Mouse (Mus musculus): ENCODE measurements at regions not wholly inside any gene's neighbourhood (a gene's known extent, or its start where the extent isn't known, plus 50 kb on each side); places are given as distances from the start of the nearest gene placed in this dataset.

DNA sequence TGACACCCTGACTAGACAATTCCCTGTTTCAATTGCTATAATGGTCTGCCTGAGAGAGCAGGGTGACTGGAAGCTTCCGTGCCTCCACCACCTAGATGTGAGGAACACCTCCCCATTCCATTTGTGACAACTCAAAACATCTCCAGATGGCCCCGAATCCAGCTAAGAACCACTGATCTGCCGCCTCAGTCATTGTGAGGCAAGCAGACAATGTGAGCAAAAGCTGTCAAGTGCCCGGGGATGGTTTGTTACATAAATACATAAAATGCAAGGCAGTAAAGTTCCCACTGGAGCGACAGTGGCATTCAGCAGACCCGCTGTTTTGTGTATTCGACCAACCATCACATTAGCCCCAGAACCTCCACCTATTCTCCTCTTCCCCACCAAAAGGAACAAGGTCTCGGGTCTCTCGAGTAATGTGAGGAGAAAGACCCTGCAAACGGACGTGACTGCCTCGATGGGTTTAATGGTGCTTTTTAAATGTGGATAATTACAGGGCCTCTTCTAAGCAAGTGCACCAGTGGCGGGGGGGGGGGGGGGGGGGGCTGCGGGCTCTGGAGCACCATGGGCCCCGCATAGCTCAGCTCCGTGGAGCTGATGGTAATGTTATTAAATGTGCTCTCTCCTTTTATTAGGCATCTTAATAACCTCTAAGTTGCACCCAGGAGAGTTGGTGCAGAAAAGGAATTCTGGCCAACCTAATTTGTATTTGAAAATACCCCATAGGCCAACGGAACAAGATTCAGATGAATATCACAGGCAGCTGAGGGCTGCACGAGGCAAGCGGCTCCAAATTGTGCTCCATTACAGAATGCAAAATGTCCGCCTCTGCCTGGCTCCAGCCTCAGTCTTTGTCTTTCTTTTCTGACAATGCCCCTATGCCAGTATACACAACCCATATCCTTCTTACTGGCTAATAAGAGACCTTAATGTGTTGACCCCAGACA, 360.6 kb upstream of the Clint1 start:
- ATAC-seq (replicated peaks; ENCODE audit: low FRiP score, poor library complexity, severe bottlenecking): no peak

DNA sequence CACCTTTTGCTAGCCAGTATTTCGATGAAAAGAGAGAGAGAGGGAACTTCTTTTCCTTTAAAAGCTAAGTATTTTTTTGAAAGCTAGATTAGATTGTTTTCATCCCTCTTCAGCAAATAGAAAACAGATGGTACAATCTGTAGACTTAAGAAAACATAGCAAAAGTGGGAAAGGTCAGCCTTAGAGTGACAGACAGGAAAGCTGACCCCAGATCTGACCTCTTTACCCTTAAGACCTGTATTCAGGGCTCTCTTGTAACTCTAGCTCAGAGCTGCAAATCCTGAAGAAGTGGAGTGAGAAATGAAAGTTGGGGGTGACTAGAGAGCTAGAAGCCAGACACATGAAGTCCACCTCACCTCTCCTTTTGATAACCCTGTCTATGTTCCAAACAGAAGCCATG, 356.6 kb upstream of the Clint1 start:
- ATAC-seq (replicated peaks; ENCODE audit: low FRiP score, poor library complexity, severe bottlenecking): no peak

DNA sequence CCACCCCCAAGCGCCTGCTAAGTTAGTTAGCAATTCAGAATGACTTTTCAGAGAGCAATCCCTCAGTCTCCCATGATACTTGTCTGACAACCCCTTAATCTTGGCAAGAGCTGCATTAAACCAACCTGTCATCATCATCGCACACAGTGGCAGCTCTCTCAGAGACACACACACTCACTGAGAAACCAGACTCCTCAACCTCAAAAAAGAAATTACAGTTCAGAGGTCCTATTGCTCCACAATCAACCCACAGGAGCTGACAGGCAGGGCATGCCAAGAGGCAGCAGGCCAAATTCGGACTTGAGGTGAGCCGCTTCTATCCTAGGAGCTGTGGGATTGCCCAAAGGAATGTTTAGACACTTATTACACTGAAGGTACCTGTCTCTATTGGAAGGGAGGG, 343.3 kb upstream of the Clint1 start:
- no peak for ATAC-seq (replicated peaks; ENCODE audit: low FRiP score, poor library complexity, severe bottlenecking)

DNA sequence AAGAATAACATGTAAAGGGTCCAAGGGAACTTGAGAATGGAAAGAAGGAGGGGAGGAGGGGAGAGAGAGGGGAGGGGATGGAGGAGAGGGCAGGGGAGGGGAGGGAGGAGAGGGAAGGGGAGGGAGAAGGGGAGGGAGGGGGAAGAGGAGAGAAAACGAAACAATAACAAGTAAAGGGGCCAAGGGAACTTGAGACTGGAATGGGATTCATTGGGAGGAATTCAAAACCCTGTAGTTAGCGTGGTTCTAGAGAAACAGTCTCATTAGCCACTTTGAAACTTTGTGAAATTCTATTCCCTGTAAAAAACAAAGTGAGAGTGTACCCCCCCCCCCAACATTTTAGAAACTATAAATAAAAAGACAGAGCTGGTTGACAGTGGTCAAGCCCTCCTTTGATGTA, 342.6 kb upstream of the Clint1 start:
- no peak for ATAC-seq (replicated peaks; ENCODE audit: low FRiP score, poor library complexity, severe bottlenecking)

DNA sequence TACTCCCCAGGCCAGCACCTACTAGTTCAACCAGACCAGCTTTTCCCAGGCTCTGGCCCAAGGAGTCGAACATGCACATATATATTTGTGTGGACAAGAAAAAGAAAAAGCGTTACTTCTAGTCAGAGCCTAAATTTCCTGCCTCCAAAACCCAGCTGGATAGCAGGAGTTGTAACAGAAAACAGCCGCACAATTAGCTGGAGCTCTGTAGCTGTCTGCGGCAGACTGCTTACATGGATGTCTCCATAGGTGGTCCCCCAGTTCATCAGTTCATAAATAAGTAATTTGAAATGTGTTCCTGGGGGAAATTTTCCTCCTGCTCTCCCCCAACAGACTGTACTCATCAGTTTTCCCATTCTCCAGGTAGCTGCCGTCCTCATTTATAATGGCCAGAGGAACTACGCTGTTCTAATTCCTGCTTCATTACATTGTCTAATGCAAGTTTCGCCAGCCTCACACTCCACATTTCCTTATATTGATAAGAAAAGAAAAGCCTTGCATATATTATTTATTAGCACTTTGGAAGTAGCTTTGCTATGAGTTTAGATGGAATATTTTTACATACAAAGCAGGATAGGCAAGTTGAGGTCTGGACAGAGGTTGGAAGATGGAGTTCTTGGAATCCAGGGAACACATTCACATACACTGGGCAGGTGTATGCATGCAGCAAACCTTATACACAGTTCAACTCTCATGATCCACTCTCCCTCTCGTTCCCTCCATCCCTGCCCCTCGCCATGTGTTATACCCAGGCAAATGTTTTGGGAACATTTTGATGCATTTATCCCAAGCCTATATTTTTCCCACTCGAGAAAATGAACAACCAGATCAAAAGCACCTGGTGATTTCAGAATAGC, 337.2 kb upstream of the Clint1 start:
- ATAC-seq (replicated peaks; ENCODE audit: low FRiP score, poor library complexity, severe bottlenecking): no peak

DNA sequence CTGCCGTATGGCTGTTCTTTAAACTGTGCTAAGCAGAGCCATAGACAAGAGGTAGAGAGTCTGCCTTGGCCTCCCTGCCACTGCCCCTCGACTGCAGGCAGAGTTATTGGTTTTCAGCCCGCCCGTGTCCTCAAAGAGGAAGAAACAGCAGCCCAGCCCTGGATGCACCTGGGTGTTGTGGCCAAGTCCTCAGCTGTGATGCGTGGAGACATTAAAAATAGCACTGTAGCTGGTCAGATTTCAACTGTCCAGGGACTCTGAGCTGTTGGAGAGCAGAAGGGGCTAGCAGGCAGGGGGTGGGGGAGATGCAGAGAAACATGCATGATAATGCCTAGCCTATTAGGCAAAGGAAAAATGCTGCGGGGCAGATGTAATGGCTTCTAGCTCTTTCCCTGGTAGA, 327.1 kb upstream of the Clint1 start:
- no peak for ATAC-seq (replicated peaks; ENCODE audit: low FRiP score, poor library complexity, severe bottlenecking)

DNA sequence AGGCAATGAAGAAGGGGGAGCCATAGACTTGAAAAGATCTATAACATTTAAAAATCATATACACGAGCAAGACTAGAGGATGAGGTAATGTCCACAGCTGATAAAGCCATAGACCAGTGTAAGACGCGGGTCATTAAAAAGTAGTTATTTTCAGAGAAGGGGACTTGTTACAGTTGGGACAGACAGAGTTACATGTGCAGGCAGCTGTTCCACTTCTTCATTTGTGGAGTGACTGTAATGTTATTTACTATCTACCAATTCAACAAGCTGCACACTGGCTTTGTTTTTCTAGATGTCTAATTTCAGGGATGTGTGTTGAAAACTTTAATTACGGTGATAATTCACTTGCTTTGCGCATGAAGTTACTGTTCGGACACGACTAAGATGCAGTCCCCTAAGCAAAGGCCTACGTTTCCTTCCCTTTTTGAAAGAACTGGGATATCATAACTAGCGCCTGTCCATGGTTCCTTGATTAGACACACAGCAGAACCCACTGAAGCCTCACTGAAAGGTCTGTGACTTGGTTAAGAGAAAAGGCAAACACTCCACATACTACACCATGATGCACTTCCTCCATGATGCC, 320.7 kb upstream of the Clint1 start:
- ATAC-seq (replicated peaks; ENCODE audit: low FRiP score, poor library complexity, severe bottlenecking): no peak

DNA sequence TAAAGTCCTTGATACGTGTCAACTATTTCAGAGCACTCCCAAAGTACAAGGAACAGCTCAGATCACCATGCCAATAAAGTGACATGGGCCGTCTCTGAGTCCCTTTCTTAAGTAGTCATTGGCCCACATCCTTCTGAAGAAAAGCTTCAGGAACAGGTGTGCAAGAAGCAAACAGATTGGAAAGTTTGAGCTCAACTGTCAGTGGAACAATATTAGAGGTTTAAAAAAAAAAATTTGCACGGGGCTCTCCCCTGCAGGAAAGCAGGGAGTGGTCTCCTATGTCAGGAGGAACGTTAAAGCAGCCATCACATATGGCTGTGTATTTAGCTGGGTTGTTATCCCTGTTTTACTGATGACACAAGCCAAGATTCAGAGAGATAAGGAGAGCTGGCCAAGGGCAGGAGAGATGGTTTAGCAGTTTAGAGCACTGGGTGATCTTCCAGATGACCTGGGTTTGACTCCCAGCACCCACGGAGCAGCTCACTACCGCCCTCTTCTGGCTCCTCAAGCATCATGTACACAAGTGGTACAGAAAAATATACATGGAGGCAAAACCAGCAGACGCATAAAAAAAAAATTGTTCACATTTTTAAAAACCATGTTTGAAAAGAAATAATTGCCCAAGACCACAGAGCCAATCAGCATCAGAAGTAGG, 318.3 kb upstream of the Clint1 start:
- ATAC-seq (replicated peaks; ENCODE audit: low FRiP score, poor library complexity, severe bottlenecking): no peak

DNA sequence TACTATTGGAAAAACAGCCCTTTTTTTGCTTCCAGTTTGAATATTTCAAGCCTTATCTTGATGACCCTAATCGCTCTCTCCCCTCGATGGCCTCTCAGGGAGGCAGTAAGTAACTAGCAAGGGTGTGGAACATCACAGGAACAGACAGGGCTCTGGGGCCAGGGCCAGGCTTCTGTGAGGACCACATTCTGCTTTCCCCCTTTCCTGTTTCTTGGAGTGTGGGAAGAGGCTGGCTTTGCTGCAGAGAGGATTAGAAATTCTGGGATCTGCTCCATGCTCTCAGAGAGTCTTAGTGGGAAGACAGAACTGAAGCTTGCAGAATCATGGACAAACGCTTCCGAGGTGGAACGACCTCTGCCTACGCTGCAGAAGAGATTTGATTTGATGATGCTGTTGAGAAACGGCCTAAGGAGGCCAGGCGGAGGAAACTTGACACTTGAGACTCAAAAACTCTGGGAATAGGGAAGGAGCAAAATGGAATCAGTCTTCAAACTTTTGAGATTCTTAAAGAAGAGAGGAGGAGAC, 316.3 kb upstream of the Clint1 start:
- ATAC-seq (replicated peaks; ENCODE audit: low FRiP score, poor library complexity, severe bottlenecking): no peak

DNA sequence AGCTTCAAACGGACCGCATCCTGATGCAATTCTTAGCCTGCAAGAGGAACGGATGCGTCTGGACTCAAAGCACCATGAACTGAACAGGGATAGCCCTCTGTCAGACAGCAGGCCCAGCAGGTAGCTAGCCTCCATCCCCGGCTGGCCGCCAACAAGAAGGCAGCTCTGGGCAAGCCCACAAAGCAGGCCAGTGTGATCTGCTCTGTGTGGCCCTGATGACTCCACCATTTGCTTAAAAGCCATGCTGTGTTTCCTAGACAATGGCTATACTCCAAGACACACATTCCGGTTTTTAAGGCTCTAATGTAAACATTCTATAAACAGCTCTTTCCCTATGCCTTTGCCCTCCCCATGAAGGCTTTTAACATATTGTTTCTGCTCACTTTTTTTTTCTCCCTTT, 313.8 kb upstream of the Clint1 start:
- ATAC-seq (replicated peaks; ENCODE audit: low FRiP score, poor library complexity, severe bottlenecking): no peak

DNA sequence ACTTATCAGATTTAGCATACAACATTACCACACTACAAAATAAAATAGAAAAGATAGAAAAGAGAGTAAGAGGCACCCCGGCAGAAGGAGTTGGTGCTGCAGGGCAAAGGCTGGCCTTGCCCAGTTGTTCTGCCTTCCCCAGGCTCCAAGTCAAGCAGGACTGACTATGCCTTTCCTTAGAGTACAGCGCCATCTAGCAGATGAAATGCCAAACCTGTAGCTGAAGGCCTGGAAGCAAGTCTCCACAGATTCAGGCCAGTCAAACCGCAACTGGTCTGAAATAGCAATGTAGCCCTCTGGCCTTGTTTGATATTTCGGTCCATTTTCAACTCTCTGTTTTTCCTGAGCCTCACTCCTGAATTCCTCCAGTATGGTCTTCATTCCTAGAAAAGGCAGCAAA, 312.4 kb upstream of the Clint1 start:
- no peak for ATAC-seq (replicated peaks; ENCODE audit: low FRiP score, poor library complexity, severe bottlenecking)

DNA sequence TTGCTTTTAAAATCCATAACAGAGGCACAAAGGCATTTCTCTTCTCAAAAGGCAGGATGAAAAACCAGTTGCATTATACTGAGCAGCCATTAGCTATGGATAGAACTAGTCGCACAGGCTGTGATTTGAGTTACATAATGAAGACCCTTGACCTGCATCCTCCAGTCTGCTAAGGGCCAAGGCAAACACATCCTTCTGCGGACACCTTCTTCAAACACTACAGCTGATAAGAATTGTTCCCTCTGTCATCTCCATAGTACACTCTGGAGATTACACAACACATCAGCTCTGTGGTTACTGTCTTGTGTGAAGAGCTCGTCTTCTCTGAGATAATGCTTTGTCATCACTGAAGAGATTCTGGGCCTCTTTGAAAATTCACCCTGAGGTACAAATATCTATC, 307.3 kb upstream of the Clint1 start:
- ATAC-seq (replicated peaks; ENCODE audit: low FRiP score, poor library complexity, severe bottlenecking): no peak

DNA sequence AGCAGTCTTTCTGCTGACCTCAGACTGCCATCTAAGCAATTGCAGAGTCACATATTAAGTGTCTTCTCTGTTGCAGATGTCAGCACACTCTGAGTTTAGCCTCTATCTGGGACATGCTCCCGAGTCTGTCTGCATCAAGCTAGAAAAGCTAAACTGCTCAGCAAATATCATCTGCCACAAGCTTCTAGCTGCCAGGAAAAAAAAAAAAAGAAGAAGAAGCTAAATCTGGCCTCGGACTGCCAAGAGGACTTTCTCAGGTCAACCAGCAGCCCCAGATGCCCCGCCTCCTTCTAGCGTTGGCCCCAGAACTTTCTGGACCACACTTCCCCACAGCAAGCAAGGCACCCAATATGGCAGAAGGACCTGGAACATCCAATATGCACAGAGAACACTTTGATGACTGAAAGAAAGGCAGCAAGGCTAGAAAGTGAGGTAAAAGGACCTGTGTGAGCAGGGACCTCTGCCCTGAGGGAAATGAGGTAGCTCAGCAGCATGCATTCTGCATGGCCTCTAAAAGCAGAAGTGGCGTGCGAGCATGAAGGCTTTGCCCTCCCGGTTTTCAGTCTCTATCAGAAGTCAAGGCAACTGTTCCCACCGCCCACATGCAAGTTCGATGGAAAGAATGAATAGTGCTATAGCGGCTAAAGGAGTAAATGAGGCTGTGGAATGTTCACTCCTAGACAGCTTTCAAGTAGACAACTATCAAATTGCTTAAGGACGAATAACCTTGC, 305.8 kb upstream of the Clint1 start:
- ATAC-seq (replicated peaks; ENCODE audit: low FRiP score, poor library complexity, severe bottlenecking): no peak

DNA sequence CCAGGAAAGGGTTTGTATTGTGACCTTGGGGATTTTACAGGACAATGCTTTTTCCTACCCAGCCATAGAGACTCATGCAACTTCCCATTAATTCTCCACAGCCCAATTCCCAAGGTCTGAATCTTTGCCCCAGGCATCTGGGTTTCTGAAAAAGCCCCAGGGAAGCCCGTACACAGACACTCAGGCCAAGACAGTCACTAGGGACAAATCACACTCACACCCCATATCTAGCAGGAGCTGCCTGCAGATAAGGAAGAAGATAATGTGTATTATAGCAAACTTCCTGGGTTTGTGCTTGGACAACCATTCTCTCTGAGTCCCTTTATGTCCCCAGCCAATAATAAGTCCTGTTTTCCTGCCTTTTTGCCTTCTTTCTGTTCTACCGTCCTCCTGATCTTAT, 305.0 kb upstream of the Clint1 start:
- no peak for ATAC-seq (replicated peaks; ENCODE audit: low FRiP score, poor library complexity, severe bottlenecking)

DNA sequence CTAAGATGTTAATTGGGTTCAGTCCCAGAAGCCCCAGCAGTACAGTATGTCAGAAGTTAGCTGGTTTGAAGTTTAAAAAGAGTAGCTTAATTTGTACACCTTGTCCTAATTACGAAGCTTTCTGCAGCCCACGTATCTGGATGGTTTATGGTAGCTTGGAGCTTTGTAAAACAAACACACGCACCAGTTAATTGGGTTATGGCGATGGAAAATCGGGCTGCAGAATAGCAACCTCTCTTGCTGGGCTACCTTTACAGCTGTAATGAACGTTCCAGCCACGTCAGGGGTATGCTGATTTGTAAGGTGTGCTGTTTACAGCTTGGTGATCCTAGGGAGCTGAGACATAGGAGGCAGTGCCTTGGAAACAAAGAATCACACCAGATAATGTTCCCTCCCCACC, 301.5 kb upstream of the Clint1 start:
- no peak for ATAC-seq (replicated peaks; ENCODE audit: low FRiP score, poor library complexity, severe bottlenecking)

DNA sequence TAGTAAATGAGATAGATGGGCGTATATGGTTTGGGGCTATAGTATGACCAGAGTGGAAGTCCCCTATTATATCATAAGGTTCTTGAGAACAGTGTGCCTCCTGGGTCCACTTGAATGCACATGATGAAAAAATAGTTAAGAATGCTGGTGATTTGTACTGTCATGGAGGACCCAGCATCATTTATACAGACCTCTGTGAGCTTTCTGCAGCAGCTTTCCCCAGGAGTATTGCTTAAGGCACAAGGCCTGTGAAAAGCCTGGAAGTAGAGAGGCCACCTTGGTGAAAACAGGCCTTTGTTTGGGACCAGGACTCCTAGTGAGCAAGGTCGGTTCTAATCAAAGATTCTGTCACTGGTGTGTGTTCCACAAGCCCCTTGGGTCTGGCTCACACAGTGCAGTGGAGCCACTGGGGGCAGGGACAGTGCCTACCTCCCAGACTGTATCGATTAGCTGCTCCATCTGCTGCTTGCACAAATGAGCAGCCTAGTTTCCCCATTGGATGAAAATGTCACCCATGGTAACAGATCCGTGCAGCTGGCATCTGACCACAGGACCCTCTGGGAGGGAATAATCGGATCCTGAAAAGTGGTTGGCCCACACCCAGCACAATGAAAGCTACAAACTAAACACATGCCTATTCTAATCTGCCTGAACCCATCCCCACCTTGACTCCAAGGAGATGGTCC, 274.2 kb upstream of the Clint1 start:
- ATAC-seq (replicated peaks; ENCODE audit: low FRiP score, poor library complexity, severe bottlenecking): no peak

DNA sequence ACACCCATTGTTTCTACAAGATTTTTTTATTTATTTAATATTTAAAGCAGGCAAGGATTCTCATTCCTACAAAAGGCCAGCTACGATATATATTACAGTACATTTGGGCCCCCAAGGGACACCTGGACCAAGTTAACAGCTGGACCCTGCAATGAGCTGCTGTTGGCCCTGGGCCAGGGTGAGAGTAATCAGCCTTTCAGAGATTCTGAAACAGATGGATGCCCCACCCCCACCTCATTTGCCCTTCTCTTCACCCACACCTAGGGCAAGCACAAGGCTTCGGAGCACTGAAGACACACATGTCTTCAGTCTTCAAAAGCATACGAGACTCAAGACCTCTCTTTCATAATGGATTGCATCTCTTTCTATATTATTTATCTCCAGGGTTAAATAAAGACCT, 259.5 kb upstream of the Clint1 start:
- no peak for ATAC-seq (replicated peaks; ENCODE audit: low FRiP score, poor library complexity, severe bottlenecking)

DNA sequence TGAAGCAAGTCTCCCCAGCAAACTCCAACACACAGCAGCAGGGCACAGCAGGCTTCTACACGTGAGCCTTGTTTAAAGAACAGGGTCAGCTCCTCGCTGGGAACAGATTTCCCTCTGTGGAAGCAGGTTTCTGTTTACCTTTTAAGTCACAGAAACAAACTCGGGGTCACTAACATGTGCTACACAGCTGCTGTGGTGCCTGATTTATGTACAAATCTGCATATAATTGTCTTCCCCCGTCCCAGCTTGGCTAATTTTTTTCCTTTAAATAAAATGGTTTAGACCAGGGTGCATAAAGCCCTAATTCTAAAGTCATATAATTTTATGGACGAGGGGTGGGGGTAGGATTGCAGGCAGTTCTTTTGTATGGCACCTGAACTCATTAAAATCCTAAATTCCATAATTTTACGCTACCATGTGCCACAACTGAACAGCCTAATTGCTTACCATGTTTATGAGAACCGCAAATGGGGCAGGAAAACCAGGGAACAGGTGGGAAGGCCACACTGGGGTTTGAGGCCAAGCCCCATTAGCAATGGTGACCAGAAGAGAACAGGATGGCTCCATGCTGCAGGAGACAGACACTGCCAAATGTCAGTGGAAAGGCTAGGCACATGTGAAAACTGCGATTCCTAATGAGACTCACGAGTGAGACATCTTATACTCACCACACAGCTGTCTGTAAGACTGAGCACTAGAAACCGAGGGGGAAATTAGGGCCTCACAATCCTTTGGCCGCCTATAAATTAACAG, 258.8 kb upstream of the Clint1 start:
- ATAC-seq (replicated peaks; ENCODE audit: low FRiP score, poor library complexity, severe bottlenecking): no peak
